Mouse (Mus musculus) forebrain, embryonic 12.5 days (tissue): ENCODE measurements at regions not wholly inside any gene's neighbourhood (a gene's known extent, or its start where the extent isn't known, plus 50 kb on each side); places are given as distances from the start of the nearest gene placed in this dataset.

Experiments used
- ATAC-seq: fragments of 200-750 bp; cut with Nextera tagmentation; 2 replicates; pipeline ENCODE4 v1.8.0; 2017; ENCODE audit warnings: moderate TSS enrichment; ENCODE audit not compliant: low FRiP score
- H3K27ac ChIP-seq: fragments of 300-500 bp; sonication (generic); 2 replicates; pipeline ENCODE4 v1.5.1; 2016; ENCODE audit warnings: mild to moderate bottlenecking
- H3K27me3 ChIP-seq: fragments of 300-500 bp; sonication (generic); 2 replicates; pipeline ENCODE4 v1.6.1; 2016; ENCODE audit warnings: mild to moderate bottlenecking
- H3K36me3 ChIP-seq: fragments of 300-500 bp; sonication (generic); replicated peaks from 2 replicates; pipeline ENCODE4 v1.6.1; 2016; ENCODE audit warnings: mild to moderate bottlenecking
- H3K4me1 ChIP-seq: fragments of 300-500 bp; sonication (generic); 2 replicates; pipeline ENCODE4 v1.6.1; 2016
- H3K4me2 ChIP-seq: fragments of 300-500 bp; sonication (generic); 2 replicates; pipeline ENCODE4 v1.6.1; 2016; ENCODE audit warnings: mild to moderate bottlenecking, moderate library complexity
- H3K4me3 ChIP-seq: fragments of 300-500 bp; sonication (generic); replicated peaks from 2 replicates; pipeline ENCODE4 v1.5.1; 2016; ENCODE audit warnings: mild to moderate bottlenecking
- H3K9ac ChIP-seq: fragments of 300-500 bp; sonication (generic); 2 replicates; pipeline ENCODE4 v1.6.1; 2016; ENCODE audit warnings: mild to moderate bottlenecking
- H3K9me3 ChIP-seq: fragments of 300-500 bp; sonication (generic); 2 replicates; pipeline ENCODE4 v1.6.1; 2016
- WGBS: fragments of 180-500 bp; shearing (Covaris S2); methylation state at CpG from one replicate; pipeline ENCODE4 v1.1.7; 2016; 5-methylcytosine and 5-hydroxymethylcytosine counted together

- WGBS = 94% methylated on average over 5 of the region's 5 CpGs
- ATAC-seq = no peak
- Histone ChIP-seq H3K4me3 (no peak overlapping the region), H3K4me1 (no peaks in the 10 kb centered on the region), H3K9ac (no peak overlapping the region), H3K27me3 (no peaks in the 10 kb centered on the region), H3K36me3 (no peaks in the 10 kb centered on the region), H3K27ac (no peak overlapping the region), H3K9me3 (no peaks in the 10 kb centered on the region), H3K4me2 (no peak overlapping the region)
Observed at GRCm38 (mm10) chr13:116619105-116619504, 309.6 kb upstream of the Isl1 start.

DNA sequence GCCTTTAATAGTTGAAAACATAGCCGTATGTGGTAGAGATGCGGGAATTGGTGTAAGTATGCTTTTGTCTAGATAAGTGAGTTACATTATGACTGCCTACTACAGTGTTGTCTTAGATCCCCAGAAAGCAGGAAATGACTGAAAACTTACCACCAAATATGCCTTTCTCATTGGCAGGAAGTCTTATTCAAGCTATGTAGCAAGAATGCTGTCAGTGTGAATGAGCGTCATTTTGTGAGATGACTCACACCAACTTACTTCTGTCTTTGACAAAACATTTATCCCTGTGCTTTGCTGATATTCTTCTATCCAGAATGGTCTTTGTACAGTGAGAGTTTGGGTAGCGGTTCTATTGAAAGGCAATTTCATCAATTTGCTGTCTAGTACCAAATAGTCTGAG lies 286.9 kb upstream of the Isl1 start:
- H3K9ac ChIP-seq = no peak overlapping the region
- H3K4me2 ChIP-seq = no peak overlapping the region
- no peak overlapping the region for H3K27ac ChIP-seq
- H3K9me3 ChIP-seq = no peaks in the 10 kb centered on the region
- H3K27me3 ChIP-seq = no peaks in the 10 kb centered on the region
- no peak overlapping the region for H3K4me3 ChIP-seq
- 94% methylated on average over 4 of the region's 4 CpGs for WGBS
- H3K4me1 ChIP-seq = no peaks in the 10 kb centered on the region
- no peaks in the 10 kb centered on the region for H3K36me3 ChIP-seq
- no peak for ATAC-seq

- no peaks in the 10 kb centered on the region for H3K36me3 ChIP-seq
- no peak overlapping the region for H3K4me2 ChIP-seq
- H3K27ac ChIP-seq = no peak overlapping the region
- no peaks in the 10 kb centered on the region for H3K9me3 ChIP-seq
- 91% methylated on average over 2 of the region's 2 CpGs for WGBS
- H3K27me3 ChIP-seq = no peaks in the 10 kb centered on the region
- no peak for ATAC-seq
- no peak overlapping the region for H3K4me3 ChIP-seq
- no peaks in the 10 kb centered on the region for H3K4me1 ChIP-seq
- no peak overlapping the region for H3K9ac ChIP-seq
Observed at GRCm38 (mm10) chr13:116595512-116595911, 286.0 kb upstream of the Isl1 start.

DNA sequence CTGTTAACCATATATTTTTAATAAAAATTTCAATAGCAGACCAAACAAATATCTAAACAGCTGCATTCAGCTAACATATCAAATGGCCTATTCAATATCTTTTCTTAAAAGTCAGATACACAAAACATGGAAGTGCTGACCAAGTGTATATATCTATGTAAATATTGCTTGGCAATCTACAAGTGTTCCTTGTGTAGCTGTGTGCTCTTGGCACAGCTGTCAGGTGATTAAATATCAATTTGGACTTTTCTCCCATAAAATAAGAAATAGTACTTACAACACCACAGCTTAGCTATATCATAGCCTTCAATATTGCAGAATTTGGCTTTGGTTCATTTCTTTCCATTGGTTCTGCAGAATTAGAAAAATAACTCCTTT lies 266.5 kb upstream of the Isl1 start:
- H3K4me2 ChIP-seq = no peak overlapping the region
- H3K9me3 ChIP-seq = peaks cover 9% of the 10 kb centered on the region; the same call in 1 of the 2 replicates
- H3K27me3 ChIP-seq = peaks cover 12% of the 10 kb centered on the region; the same call in 1 of the 2 replicates
- H3K9ac ChIP-seq = no peak overlapping the region
- peaks cover 5% of the 10 kb centered on the region; the same call in 1 of the 2 replicates for H3K4me1 ChIP-seq
- H3K4me3 ChIP-seq = no peak overlapping the region
- no peak overlapping the region for H3K27ac ChIP-seq
- peak; percentile 42; the same call in 1 of the 2 replicates for ATAC-seq
- no peaks in the 10 kb centered on the region for H3K36me3 ChIP-seq

DNA sequence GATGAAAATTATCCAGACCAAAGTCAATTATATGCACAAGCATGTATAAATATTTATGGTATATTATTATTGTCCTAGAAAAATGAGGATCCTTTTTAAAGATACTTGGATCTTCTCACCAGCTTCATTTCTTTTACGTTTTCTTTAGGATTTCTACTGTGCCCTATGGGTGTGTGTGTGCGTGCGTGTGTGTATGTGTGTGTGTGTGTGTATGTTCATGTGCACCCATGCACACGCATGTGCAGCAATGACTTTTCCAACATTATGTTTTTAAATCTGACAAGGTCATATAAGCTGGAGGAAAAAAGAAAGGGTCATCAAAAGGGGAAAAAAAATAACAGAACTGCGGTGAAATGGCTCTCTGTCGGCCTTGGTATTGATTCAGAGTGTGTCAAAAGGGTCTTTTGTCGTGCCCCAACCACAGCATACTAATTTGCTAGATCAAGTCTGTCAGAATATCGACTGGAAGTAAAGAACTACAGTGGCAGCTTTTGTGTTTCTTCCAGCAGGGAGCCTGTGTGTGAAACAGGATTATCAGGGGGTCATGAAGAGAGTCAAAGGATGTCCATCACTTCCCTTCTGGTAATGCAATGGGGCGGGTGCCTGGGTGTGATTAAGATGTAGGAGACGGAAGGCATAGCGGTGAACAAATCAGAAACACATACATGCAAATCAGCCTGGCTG lies 265.9 kb upstream of the Isl1 start:
- H3K36me3 ChIP-seq = no peaks in the 10 kb centered on the region
- no peak overlapping the region for H3K9ac ChIP-seq
- peak overlapping the region; percentile 65; the same call in 1 of the 2 replicates for H3K27ac ChIP-seq
- peaks cover 9% of the 10 kb centered on the region; the same call in 1 of the 2 replicates for H3K9me3 ChIP-seq
- H3K4me3 ChIP-seq = no peak overlapping the region
- peaks cover 5% of the 10 kb centered on the region; the same call in 1 of the 2 replicates for H3K4me1 ChIP-seq
- no peak overlapping the region for H3K4me2 ChIP-seq
- ATAC-seq = peak; percentile 89
- WGBS = 12% methylated on average over 11 of the region's 11 CpGs
- peaks cover 12% of the 10 kb centered on the region; the same call in 1 of the 2 replicates for H3K27me3 ChIP-seq

DNA sequence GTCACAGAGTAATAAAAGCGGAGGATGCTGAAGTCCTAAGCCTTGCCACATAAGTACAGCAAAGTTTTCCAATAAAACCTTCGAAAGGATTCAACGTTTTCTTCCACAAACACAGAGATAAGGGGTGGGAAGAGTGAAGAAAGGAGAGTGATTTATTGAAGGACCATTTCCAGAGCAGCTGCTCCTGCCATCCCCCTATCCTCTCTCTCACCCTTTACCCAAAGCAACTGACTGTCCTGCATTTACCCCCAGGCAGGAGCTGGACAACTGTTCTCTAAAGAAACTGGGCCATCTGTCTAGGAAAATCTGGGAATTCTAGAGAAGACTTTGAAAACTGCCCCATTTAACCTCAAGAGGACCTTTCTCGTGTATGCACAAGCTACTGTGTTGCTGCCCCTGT lies 245.6 kb upstream of the Isl1 start:
- 74% methylated on average over 4 of the region's 4 CpGs for WGBS
- Histone ChIP-seq H3K9ac (no peak overlapping the region), H3K4me1 (no peaks in the 10 kb centered on the region), H3K4me3 (no peak overlapping the region), H3K27ac (no peak overlapping the region), H3K9me3 (no peaks in the 10 kb centered on the region), H3K36me3 (no peaks in the 10 kb centered on the region), H3K4me2 (no peak overlapping the region), H3K27me3 (no peaks in the 10 kb centered on the region)
- no peak for ATAC-seq

- H3K27ac ChIP-seq = no peak overlapping the region
- no peak for ATAC-seq
- no peaks in the 10 kb centered on the region for H3K27me3 ChIP-seq
- 96% methylated on average over 3 of the region's 3 CpGs for WGBS
- no peaks in the 10 kb centered on the region for H3K36me3 ChIP-seq
- H3K9ac ChIP-seq = no peak overlapping the region
- no peak overlapping the region for H3K4me2 ChIP-seq
- no peaks in the 10 kb centered on the region for H3K9me3 ChIP-seq
- H3K4me1 ChIP-seq = no peaks in the 10 kb centered on the region
- H3K4me3 ChIP-seq = no peak overlapping the region
Observed at GRCm38 (mm10) chr13:116535211-116535610, 225.7 kb upstream of the Isl1 start.

- no peak overlapping the region for H3K27ac ChIP-seq
- H3K4me2 ChIP-seq = no peak overlapping the region
- H3K9ac ChIP-seq = no peak overlapping the region
- 86% methylated on average over 3 of the region's 3 CpGs for WGBS
- no peaks in the 10 kb centered on the region for H3K4me1 ChIP-seq
- H3K27me3 ChIP-seq = no peaks in the 10 kb centered on the region
- no peak for ATAC-seq
- no peaks in the 10 kb centered on the region for H3K36me3 ChIP-seq
- H3K4me3 ChIP-seq = no peak overlapping the region
- H3K9me3 ChIP-seq = no peaks in the 10 kb centered on the region
Observed at GRCm38 (mm10) chr13:116533163-116533562, 223.7 kb upstream of the Isl1 start.

- Histone ChIP-seq H3K27me3 (no peaks in the 10 kb centered on the region), H3K4me2 (no peak overlapping the region), H3K9ac (no peak overlapping the region), H3K36me3 (no peaks in the 10 kb centered on the region), H3K4me1 (peaks cover 8% of the 10 kb centered on the region), H3K27ac (no peak overlapping the region), H3K9me3 (no peaks in the 10 kb centered on the region), H3K4me3 (no peak overlapping the region)
- 67% methylated on average over 1 of the region's 1 CpGs for WGBS
- no peak for ATAC-seq
Observed at GRCm38 (mm10) chr13:116528289-116528688, 218.8 kb upstream of the Isl1 start.

- Histone ChIP-seq H3K36me3 (no peaks in the 10 kb centered on the region), H3K9ac (no peak overlapping the region), H3K4me2 (no peak overlapping the region), H3K9me3 (no peaks in the 10 kb centered on the region), H3K4me3 (no peak overlapping the region), H3K27me3 (no peaks in the 10 kb centered on the region), H3K4me1 (peaks cover 12% of the 10 kb centered on the region), H3K27ac (no peak overlapping the region)
- ATAC-seq = no peak
- WGBS = 79% methylated on average over 7 of the region's 7 CpGs
Observed at GRCm38 (mm10) chr13:116527037-116527436, 217.5 kb upstream of the Isl1 start.

DNA sequence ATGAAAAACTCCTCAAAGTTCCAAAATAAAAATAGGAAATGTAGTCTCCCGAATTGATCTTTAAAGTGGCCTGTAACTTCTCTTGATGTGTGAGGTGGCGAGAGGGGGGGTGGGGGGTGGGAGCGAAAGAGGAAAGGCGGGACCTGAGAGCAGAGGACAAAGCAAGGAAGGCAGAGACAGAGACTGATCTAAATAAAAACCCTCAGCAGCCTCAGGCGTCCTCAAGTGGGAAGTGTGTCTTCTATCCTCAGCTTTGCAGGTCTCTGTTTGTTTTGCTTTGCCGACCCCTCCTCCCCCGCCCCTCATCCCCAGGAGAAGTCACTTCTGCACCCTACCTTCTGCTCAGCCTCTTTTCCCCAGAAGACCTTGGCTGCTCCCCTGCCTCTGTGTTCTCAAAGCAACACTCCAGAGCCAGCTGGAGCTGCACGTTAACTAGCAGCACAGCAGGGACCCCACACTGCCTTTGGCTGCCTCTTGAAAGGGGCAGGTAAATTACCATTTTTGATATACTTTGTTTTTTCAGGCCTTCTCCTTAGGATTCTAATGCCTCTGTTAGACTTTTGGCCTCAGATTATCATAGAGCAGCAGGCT lies 214.3 kb upstream of the Isl1 start:
- no peak overlapping the region for H3K9ac ChIP-seq
- 5% methylated on average over 8 of the region's 8 CpGs for WGBS
- peak; percentile 77; the same call in 1 of the 2 replicates for ATAC-seq

DNA sequence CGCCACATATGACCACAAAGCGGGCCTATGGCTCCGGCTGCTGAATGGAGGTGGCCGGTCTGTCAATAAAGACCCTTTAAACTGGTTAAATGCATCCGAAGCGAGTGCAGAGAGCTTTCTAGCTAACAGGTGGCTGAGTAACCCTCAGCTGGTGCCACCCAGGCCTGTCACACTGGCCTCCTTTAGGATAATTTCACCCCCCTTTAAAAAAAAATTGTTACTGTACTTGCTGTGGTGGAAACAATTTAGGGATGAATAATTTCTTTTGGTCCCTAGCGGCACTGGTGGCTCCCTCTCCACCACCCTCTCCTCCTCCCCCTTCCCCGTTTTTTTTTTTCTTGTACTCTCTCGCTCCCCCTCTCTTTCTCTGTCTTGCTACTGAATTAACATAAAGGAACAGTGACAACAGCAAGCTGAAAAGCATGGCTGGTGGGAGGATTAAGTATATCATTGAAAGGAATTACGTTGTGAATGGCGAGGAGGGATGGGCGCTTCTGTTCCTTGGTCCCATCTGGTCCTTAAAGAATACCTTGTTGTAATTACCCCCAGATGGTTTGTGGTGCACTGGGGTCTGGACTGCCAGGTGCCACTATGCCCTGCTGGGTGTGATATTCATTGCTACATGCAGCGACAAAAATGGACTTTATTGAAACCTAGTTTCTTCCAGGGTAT lies 205.3 kb upstream of the Isl1 start:
- H3K9ac ChIP-seq = no peak overlapping the region
- WGBS = 1% methylated on average over 13 of the region's 13 CpGs
- ATAC-seq = peak; percentile 92

More for the DNA sequence above, 214.3 kb upstream of the Isl1 start:
- H3K27ac ChIP-seq = peak overlapping the region; percentile 42; the same call in 1 of the 2 replicates
- H3K4me2 ChIP-seq = 0 out of 2 replicates have a peak overlapping the region, but pooled peaks have one; percentile 24
- H3K36me3 ChIP-seq = no peaks in the 10 kb centered on the region
- no peak overlapping the region for H3K4me3 ChIP-seq
- H3K9me3 ChIP-seq = no peaks in the 10 kb centered on the region
- 0 out of 2 replicates have a peak, but pooled peaks cover 3% of the 10 kb centered on the region for H3K27me3 ChIP-seq
- peaks cover 12% of the 10 kb centered on the region for H3K4me1 ChIP-seq

More for the DNA sequence above, 205.3 kb upstream of the Isl1 start:
- Histone ChIP-seq H3K27ac (peak overlapping the region; percentile 73), H3K27me3 (peaks cover 13% of the 10 kb centered on the region; the same call in 1 of the 2 replicates), H3K36me3 (no peaks in the 10 kb centered on the region), H3K4me3 (peak overlapping the region; percentile 24), H3K9me3 (no peaks in the 10 kb centered on the region), H3K4me2 (peak overlapping the region; percentile 53), H3K4me1 (peaks cover 12% of the 10 kb centered on the region)
